Mouse (Mus musculus) forelimb bud, embryonic 11.5 days (tissue): ENCODE measurements around the gene A630076J17Rik.

ENCODE experiments used
- DNase-seq: peaks from one replicate; pipeline ENCODE4 v3.0.0-alpha.2; 2012; ENCODE audit warnings: low read depth, low spot score

The A630076J17Rik gene

GRCm38 (mm10) chr3:107229822-107230221 lies 592 bp upstream of the A630076J17Rik start:
- no peak for DNase-seq

- DNase-seq, result no peak
Observed at GRCm38 (mm10) chr3:107231202-107231601, 788 bp downstream of the A630076J17Rik start.

- peak; percentile 86 for DNase-seq
Observed at GRCm38 (mm10) chr3:107233351-107233813, 3.0 kb downstream of the A630076J17Rik start.

GRCm38 (mm10) chr3:107233945-107234344 lies 3.5 kb downstream of the A630076J17Rik start:
- DNase-seq, result no peak

GRCm38 (mm10) chr3:107238051-107238450 lies 7.6 kb downstream of the A630076J17Rik start:
- no peak for DNase-seq

GRCm38 (mm10) chr3:107238471-107238980 lies 8.1 kb downstream of the A630076J17Rik start:
- no peak for DNase-seq

- no peak for DNase-seq
Observed at GRCm38 (mm10) chr3:107239607-107240006, 9.2 kb downstream of the A630076J17Rik start, which contains the start of gene Prok1. Gene Prok1 (minus strand): TSS chr3:107239707.

- no peak for DNase-seq
Observed at GRCm38 (mm10) chr3:107241389-107242094, 11.1 kb downstream of the A630076J17Rik start.

- DNase-seq, result no peak
Observed at GRCm38 (mm10) chr3:107246876-107247275, 16.5 kb downstream of the A630076J17Rik start.

- DNase-seq, result no peak
Observed at GRCm38 (mm10) chr3:107249042-107249441, 18.6 kb downstream of the A630076J17Rik start.

- no peak for DNase-seq
Observed at GRCm38 (mm10) chr3:107250320-107250719, 19.9 kb downstream of the A630076J17Rik start.

GRCm38 (mm10) chr3:107252035-107252434 lies 21.6 kb downstream of the A630076J17Rik start:
- DNase-seq, result no peak

GRCm38 (mm10) chr3:107253925-107254324 lies 23.5 kb downstream of the A630076J17Rik start:
- DNase-seq, result no peak

- DNase-seq, result no peak
Observed at GRCm38 (mm10) chr3:107255992-107256391, 25.6 kb downstream of the A630076J17Rik start.

- no peak for DNase-seq
Observed at GRCm38 (mm10) chr3:107256724-107257123, 26.3 kb downstream of the A630076J17Rik start.

- no peak for DNase-seq
Observed at GRCm38 (mm10) chr3:107257924-107258323, 27.5 kb downstream of the A630076J17Rik start.

GRCm38 (mm10) chr3:107260956-107261850 lies 30.8 kb downstream of the A630076J17Rik start:
- no peak for DNase-seq

GRCm38 (mm10) chr3:107261851-107262165 lies 31.4 kb downstream of the A630076J17Rik start:
- DNase-seq, result no peak

- no peak for DNase-seq
Observed at GRCm38 (mm10) chr3:107266814-107267345, 36.5 kb downstream of the A630076J17Rik start.

- DNase-seq, result no peak
Observed at GRCm38 (mm10) chr3:107272433-107272832, 42.0 kb downstream of the A630076J17Rik start.

- peak; percentile 64 for DNase-seq
Observed at GRCm38 (mm10) chr3:107273820-107274219, 43.4 kb downstream of the A630076J17Rik start.

- no peak for DNase-seq
Observed at GRCm38 (mm10) chr3:107275351-107275750, 44.9 kb downstream of the A630076J17Rik start.
